Mouse (Mus musculus): ENCODE measurements around the gene Drd4.

DNA sequence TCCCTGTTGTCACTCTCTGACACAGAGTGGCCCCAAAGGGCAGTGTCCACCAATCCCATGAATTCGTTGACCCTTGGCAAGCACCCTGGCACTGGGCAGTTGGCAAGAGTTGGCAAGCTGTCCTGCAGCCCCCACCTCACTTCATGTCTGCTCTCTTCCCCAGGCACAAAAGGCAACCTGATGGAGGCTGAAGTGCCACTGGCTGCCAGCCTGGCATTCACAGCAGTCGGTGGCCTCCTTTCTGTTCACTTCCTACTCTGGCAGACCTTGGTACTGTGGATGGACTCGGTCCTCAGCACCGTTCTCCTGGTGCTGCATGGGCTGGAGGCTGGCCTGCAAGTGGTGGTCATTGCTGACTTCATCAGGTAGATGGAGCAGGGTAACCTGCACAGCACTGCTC is 43.9 kb downstream of the Drd4 start:
- TF ChIP-seq POLR2AphosphoS2 (IDR thresholded peaks at IDR 0.05; ENCODE audit: low read depth, low read length) (no peak), MEF2A (IDR thresholded peaks at IDR 0.05; ENCODE audit: borderline replicate concordance, low read depth, low read length) (no peak), CHD1 (IDR thresholded peaks at IDR 0.05; ENCODE audit: low read depth, low read length) (no peak), MXI1 (IDR thresholded peaks at IDR 0.05; ENCODE audit: low read depth, low read length) (no peak)
